Mouse (Mus musculus) liver, embryonic 15.5 days (tissue): ENCODE data around the gene Alx1. TPM values are rescaled to one million over a fixed set of nuclear protein-coding genes. Genes with fewer than 3 reads are reported as not detected.

Source experiments
- ATAC-seq: fragments of 200-750 bp; cut with Nextera tagmentation; 2 replicates; pipeline ENCODE4 v1.8.0; 2017; ENCODE audit warnings: moderate number of reproducible peaks, mild to moderate bottlenecking, moderate library complexity; ENCODE audit not compliant: insufficient read depth
- H3K27ac ChIP-seq: fragments of 300-500 bp; sonication (generic); replicated peaks from 2 replicates; pipeline ENCODE4 v1.5.1; 2015; ENCODE audit warnings: mild to moderate bottlenecking, inconsistent platforms
- H3K27me3 ChIP-seq: fragments of 300-500 bp; sonication (generic); 2 replicates; pipeline ENCODE4 v1.6.1; 2015; ENCODE audit warnings: mild to moderate bottlenecking, inconsistent platforms
- H3K36me3 ChIP-seq: fragments of 300-500 bp; sonication (generic); replicated peaks from 2 replicates; pipeline ENCODE4 v1.6.1; 2015; ENCODE audit warnings: moderate library complexity, mild to moderate bottlenecking, inconsistent platforms
- H3K4me1 ChIP-seq: fragments of 300-500 bp; sonication (generic); replicated peaks from 2 replicates; pipeline ENCODE4 v1.6.1; 2015; ENCODE audit warnings: inconsistent platforms
- H3K4me2 ChIP-seq: fragments of 300-500 bp; sonication (generic); 2 replicates; pipeline ENCODE4 v1.6.1; 2015; ENCODE audit warnings: moderate library complexity, mild to moderate bottlenecking, inconsistent platforms
- H3K4me3 ChIP-seq: fragments of 300-500 bp; sonication (generic); replicated peaks from 2 replicates; pipeline ENCODE4 v1.5.1; 2015; ENCODE audit warnings: mild to moderate bottlenecking, inconsistent platforms
- H3K9ac ChIP-seq: fragments of 300-500 bp; sonication (generic); 2 replicates; pipeline ENCODE4 v1.6.1; 2015; ENCODE audit warnings: moderate library complexity, mild to moderate bottlenecking, inconsistent platforms
- H3K9me3 ChIP-seq: fragments of 300-500 bp; sonication (generic); replicated peaks from 2 replicates; pipeline ENCODE4 v1.6.1; 2016; ENCODE audit warnings: inconsistent platforms
- WGBS: fragments of 180-500 bp; shearing (Covaris S2); methylation state at CpG from one replicate; pipeline ENCODE4 v1.1.7; 2015; ENCODE audit warnings: mixed read lengths; ENCODE audit not compliant: insufficient replicate concordance; 5-methylcytosine and 5-hydroxymethylcytosine counted together
- polyA plus RNA-seq: library from polyadenylated mRNA; unstranded; fragments of >200 nt; fragmentation: Nextera tagmentation; extraction: Ambion mirVana; gene quantifications from 2 replicates; pipeline ENCODE4 v1.2.1, GENCODE M21; 2015

Alx1 gene
- polyA plus RNA-seq, result 0.09 and 0.12 TPM in 2 replicates

GRCm38 (mm10) chr10:103029730-103030490 lies at the start of gene Alx1:
TSS of gene Alx1 (minus strand) at chr10:103030215.
- WGBS, result 2% methylated on average over 32 of the region's 32 CpGs
- Histone ChIP-seq H3K4me2 (no peak within 1 kb of the TSS), H3K27ac (no peak within 1 kb of the TSS), H3K4me3 (no peak within 1 kb of the TSS), H3K9me3 (no peaks in the 10 kb centered on the region), H3K9ac (no peak within 1 kb of the TSS), H3K36me3 (no peaks in the 10 kb centered on the region), H3K4me1 (peaks cover 6% of the 10 kb centered on the region; the same call in 1 of the 2 replicates), H3K27me3 (peaks cover 87% of the 10 kb centered on the region)
- no peak for ATAC-seq

- H3K9me3 ChIP-seq, result no peaks in the 10 kb centered on the region
These were observed 19.6 kb upstream of the Alx1 start for GRCm38 (mm10) chr10:103049593-103049992.

GRCm38 (mm10) chr10:103046623-103047022 lies 16.6 kb upstream of the Alx1 start:
- Histone ChIP-seq H3K36me3 (no peaks in the 10 kb centered on the region), H3K4me2 (no peak overlapping the region), H3K27ac (no peak overlapping the region), H3K4me1 (no peaks in the 10 kb centered on the region), H3K4me3 (no peak overlapping the region), H3K9ac (no peak overlapping the region), H3K27me3 (no peaks in the 10 kb centered on the region), H3K9me3 (no peaks in the 10 kb centered on the region)
- ATAC-seq, result no peak
- WGBS, result 69% methylated on average over 3 of the region's 3 CpGs

More at GRCm38 (mm10) chr10:103049593-103049992, 19.6 kb upstream of the Alx1 start:
- WGBS, result 68% methylated on average over 2 of the region's 2 CpGs
- Histone ChIP-seq H3K9ac (no peak overlapping the region), H3K4me1 (no peaks in the 10 kb centered on the region), H3K27me3 (no peaks in the 10 kb centered on the region), H3K36me3 (no peaks in the 10 kb centered on the region), H3K4me2 (no peak overlapping the region), H3K4me3 (no peak overlapping the region), H3K27ac (no peak overlapping the region)
- ATAC-seq, result no peak

GRCm38 (mm10) chr10:103045019-103045418 lies 15.0 kb upstream of the Alx1 start:
- no peak overlapping the region for H3K4me2 ChIP-seq
- H3K27me3 ChIP-seq, result no peaks in the 10 kb centered on the region
- no peak overlapping the region for H3K9ac ChIP-seq
- no peaks in the 10 kb centered on the region for H3K36me3 ChIP-seq
- no peaks in the 10 kb centered on the region for H3K9me3 ChIP-seq
- H3K27ac ChIP-seq, result no peak overlapping the region
- no peaks in the 10 kb centered on the region for H3K4me1 ChIP-seq
- WGBS, result 32% methylated on average over 2 of the region's 2 CpGs
- no peak overlapping the region for H3K4me3 ChIP-seq
- ATAC-seq, result no peak

GRCm38 (mm10) chr10:103035002-103035640 lies 5.1 kb upstream of the Alx1 start:
- Histone ChIP-seq H3K27ac (no peak overlapping the region), H3K9ac (no peak overlapping the region), H3K4me2 (no peak overlapping the region), H3K36me3 (no peaks in the 10 kb centered on the region), H3K27me3 (peaks cover 55% of the 10 kb centered on the region), H3K9me3 (no peaks in the 10 kb centered on the region), H3K4me3 (no peak overlapping the region), H3K4me1 (no peaks in the 10 kb centered on the region)
- WGBS, result 2% methylated on average over 14 of the region's 14 CpGs
- no peak for ATAC-seq

- peaks cover 92% of the 10 kb centered on the region for H3K27me3 ChIP-seq
- H3K27ac ChIP-seq, result no peak overlapping the region
- H3K4me2 ChIP-seq, result no peak overlapping the region
- H3K4me3 ChIP-seq, result no peak overlapping the region
- H3K9ac ChIP-seq, result no peak overlapping the region
- no peaks in the 10 kb centered on the region for H3K9me3 ChIP-seq
- H3K36me3 ChIP-seq, result no peaks in the 10 kb centered on the region
- 6% methylated on average over 11 of the region's 11 CpGs for WGBS
- ATAC-seq, result no peak
- peaks cover 6% of the 10 kb centered on the region; the same call in 1 of the 2 replicates for H3K4me1 ChIP-seq
These were observed 916 bp upstream of the Alx1 start for GRCm38 (mm10) chr10:103030931-103031330.

GRCm38 (mm10) chr10:103029132-103029729 lies 784 bp downstream of the Alx1 start:
- Histone ChIP-seq H3K27ac (no peak overlapping the region), H3K4me3 (no peak overlapping the region), H3K4me1 (peaks cover 6% of the 10 kb centered on the region; the same call in 1 of the 2 replicates), H3K9ac (no peak overlapping the region), H3K27me3 (peaks cover 82% of the 10 kb centered on the region), H3K9me3 (no peaks in the 10 kb centered on the region), H3K4me2 (no peak overlapping the region; the same call in 1 of the 2 replicates), H3K36me3 (no peaks in the 10 kb centered on the region)
- no peak for ATAC-seq
- WGBS, result 4% methylated on average over 23 of the region's 23 CpGs

- peaks cover 6% of the 10 kb centered on the region; the same call in 1 of the 2 replicates for H3K4me1 ChIP-seq
- H3K9ac ChIP-seq, result no peak overlapping the region
- H3K4me3 ChIP-seq, result peak overlapping the region; percentile 25
- H3K27ac ChIP-seq, result no peak overlapping the region
- H3K9me3 ChIP-seq, result no peaks in the 10 kb centered on the region
- under 1% methylated on average over 50 of the region's 50 CpGs for WGBS
- peaks cover 85% of the 10 kb centered on the region for H3K27me3 ChIP-seq
- no peaks in the 10 kb centered on the region for H3K36me3 ChIP-seq
- peak; percentile 34; the same call in 1 of the 2 replicates for ATAC-seq
- peak overlapping the region; percentile 50 for H3K4me2 ChIP-seq
These were observed 1.5 kb downstream of the Alx1 start for GRCm38 (mm10) chr10:103028253-103029131.

GRCm38 (mm10) chr10:103027931-103028252 lies 2.1 kb downstream of the Alx1 start:
- Histone ChIP-seq H3K4me1 (peaks cover 6% of the 10 kb centered on the region; the same call in 1 of the 2 replicates), H3K4me3 (no peak overlapping the region; the same call in 1 of the 2 replicates), H3K27ac (no peak overlapping the region), H3K36me3 (no peaks in the 10 kb centered on the region), H3K27me3 (peaks cover 79% of the 10 kb centered on the region), H3K9me3 (no peaks in the 10 kb centered on the region), H3K9ac (no peak overlapping the region), H3K4me2 (peak overlapping the region; percentile 50)
- 2% methylated on average over 15 of the region's 15 CpGs for WGBS
- ATAC-seq, result no peak

- H3K4me2 ChIP-seq, result no peak overlapping the region
- peaks cover 74% of the 10 kb centered on the region for H3K27me3 ChIP-seq
- 1% methylated on average over 20 of the region's 20 CpGs for WGBS
- no peak overlapping the region for H3K4me3 ChIP-seq
- H3K9ac ChIP-seq, result no peak overlapping the region
- ATAC-seq, result no peak
- H3K36me3 ChIP-seq, result no peaks in the 10 kb centered on the region
- peaks cover 6% of the 10 kb centered on the region; the same call in 1 of the 2 replicates for H3K4me1 ChIP-seq
- H3K27ac ChIP-seq, result no peak overlapping the region
- H3K9me3 ChIP-seq, result no peaks in the 10 kb centered on the region
These were observed 2.6 kb downstream of the Alx1 start for GRCm38 (mm10) chr10:103027226-103027930.
